In genomic region chr2:80639398-80639797, GRCm38 (mm10) we compare ENCODE assay signal across 8 mouse cellular contexts. TPM values are rescaled to one million over a fixed set of nuclear protein-coding genes. Genes with fewer than 3 reads are reported as not detected.
DNase-seq lines count a peak whose midpoint lies in the region; ATAC-seq and TF ChIP-seq lines count a peak whose summit lies in the region.

No protein-coding gene starts in this region.

- peak overlapping the region; percentile 84 for H3K4me2 ChIP-seq in heart, postnatal 0 days (ENCODE audit: low read depth, low read length)
- H3K4me2 ChIP-seq in forebrain, postnatal 0 days (ENCODE audit: low read depth) = peak overlapping the region; percentile 58

- H3K4me3 ChIP-seq in heart, postnatal 0 days (ENCODE audit: low read depth, low read length) = peak overlapping the region; percentile 65
- H3K4me3 ChIP-seq in MEL (ENCODE audit: control insufficient read depth in 1 of 2, insufficient read depth in 1 of 2, low read depth in 2 of 2, low read length in 2 of 2) (peak overlapping the region; percentile 87 to 91), macrophage (ENCODE audit: inconsistent target) (peak overlapping the region; percentile 74)
- peak overlapping the region; percentile 65 for H3K4me3 ChIP-seq in forebrain, postnatal 0 days (ENCODE audit: low read depth, low read length)

- peaks cover 17% of the 10 kb centered on the region for H3K36me3 ChIP-seq in heart, postnatal 0 days (replicated peaks; ENCODE audit: control insufficient read depth, insufficient read depth, low read length)
- H3K36me3 ChIP-seq in MEL (ENCODE audit: control insufficient read depth in 1 of 2, insufficient read depth in 2 of 2, low read length in 2 of 2) (peaks cover 20 to 22% of the 10 kb centered on the region in 2 experiments), macrophage (ENCODE audit: inconsistent target) (peaks cover 12% of the 10 kb centered on the region)
- peaks cover 10% of the 10 kb centered on the region for H3K36me3 ChIP-seq in forebrain, postnatal 0 days (ENCODE audit: insufficient read depth)

- no peaks in the 10 kb centered on the region for H3K9me3 ChIP-seq in heart, postnatal 0 days (replicated peaks; ENCODE audit: control insufficient read depth, low read length)
- H3K9me3 ChIP-seq in MEL (replicated peaks; ENCODE audit: insufficient read depth, low read length) = no peaks in the 10 kb centered on the region
- H3K9me3 ChIP-seq in forebrain, postnatal 0 days (ENCODE audit: low read length) = no peaks in the 10 kb centered on the region

- no peak for TF ChIP-seq RAD21 in MEL (IDR thresholded peaks at IDR 0.05; ENCODE audit: low read depth, low read length)

- TF ChIP-seq CTCF in heart, postnatal 0 days (IDR thresholded peaks at IDR 0.05; ENCODE audit: low read depth) = no peak
- no peak for TF ChIP-seq CTCF in MEL (IDR thresholded peaks at IDR 0.05 in 2 of 3, conservative IDR thresholded peaks at IDR 0.05 in 1 of 3; ENCODE audit: control insufficient read depth in 1 of 3, insufficient read depth in 1 of 3, low read depth in 2 of 3, low read length in 3 of 3, poor library complexity in 1 of 3, severe bottlenecking in 1 of 3)
- TF ChIP-seq CTCF in forebrain, postnatal 0 days (IDR thresholded peaks at IDR 0.05; ENCODE audit: low read depth) = no peak

- no peaks in the 10 kb centered on the region for H3K27me3 ChIP-seq in heart, postnatal 0 days (ENCODE audit: control insufficient read depth, insufficient read depth, low read length)
- H3K27me3 ChIP-seq in MEL (ENCODE audit: control insufficient read depth in 1 of 2, insufficient read depth in 2 of 2, low read length in 2 of 2) = no peaks in the 10 kb centered on the region
- H3K27me3 ChIP-seq in forebrain, postnatal 0 days (ENCODE audit: insufficient read depth, low read length) = no peaks in the 10 kb centered on the region

- H3K79me2 ChIP-seq in MEL (ENCODE audit: control insufficient read depth, insufficient read depth, low read length, poor library complexity) (peaks cover 32% of the 10 kb centered on the region), macrophage (ENCODE audit: inconsistent target) (peaks cover 31% of the 10 kb centered on the region)

- no peak for TF ChIP-seq EP300 in heart, postnatal 0 days (IDR thresholded peaks at IDR 0.05; ENCODE audit: low read depth)
- no peak for TF ChIP-seq EP300 in MEL (IDR thresholded peaks at IDR 0.05; ENCODE audit: low read depth in 1 of 2, low read length in 2 of 2)

- ATAC-seq in heart, postnatal 0 days (ENCODE audit: insufficient read depth, low read depth) = no peak
- no peak for ATAC-seq in forebrain, postnatal 0 days

- H3K4me1 ChIP-seq in heart, postnatal 0 days (ENCODE audit: control insufficient read depth, insufficient read depth) = peaks cover 4% of the 10 kb centered on the region; the same call in 1 of the 2 replicates
- peaks cover 5 to 10% of the 10 kb centered on the region in 2 experiments; a peak in 3 of 4 replicates for H3K4me1 ChIP-seq in MEL (ENCODE audit: control insufficient read depth in 1 of 2, insufficient read depth in 2 of 2, low read length in 2 of 2)
- H3K4me1 ChIP-seq in forebrain, postnatal 0 days (ENCODE audit: insufficient read depth) = 0 out of 2 replicates have a peak, but pooled peaks cover 9% of the 10 kb centered on the region

- WGBS in heart, postnatal 0 days = 13% methylated on average over 8 of the region's 8 CpGs
- 9% methylated on average over 8 of the region's 8 CpGs for WGBS in forebrain, postnatal 0 days
- WGBS in macrophage (ENCODE audit: missing documents) = 32% methylated on average over 8 of the region's 8 CpGs

- DNase-seq in heart, postnatal 0 days (ENCODE audit: low spot score) = no peak
- no peak for DNase-seq in heart, postnatal 4 days
- no peak for DNase-seq in MEL (ENCODE audit: low read depth, low spot score)
- DNase-seq in forebrain, postnatal 0 days = no peak
- no peak for DNase-seq in adrenal gland, adult 8-10 months
- no peak for DNase-seq in ovary, adult 18-20 months (ENCODE audit: low spot score)
- DNase-seq in frontal cortex, postnatal 36 days (ENCODE audit: low spot score in 2 of 2) = no peak

- H3K9ac ChIP-seq in heart, postnatal 0 days (replicated peaks; ENCODE audit: low read depth, low read length) = peak overlapping the region; percentile 55
- peak overlapping the region; percentile 92 for H3K9ac ChIP-seq in MEL (ENCODE audit: control insufficient read depth, low read depth, low read length, poor library complexity, severe bottlenecking)
- peak overlapping the region; percentile 60; the same call in 1 of the 2 replicates for H3K9ac ChIP-seq in forebrain, postnatal 0 days

- TF ChIP-seq POLR2A in MEL (IDR thresholded peaks at IDR 0.05; ENCODE audit: control insufficient read depth in 1 of 2, insufficient read depth in 1 of 2, low read depth in 1 of 2, low read length in 2 of 2, poor library complexity in 1 of 2) = no peak

- no peak overlapping the region for H3K27ac ChIP-seq in heart, postnatal 0 days (ENCODE audit: low read depth)
- H3K27ac ChIP-seq in MEL (ENCODE audit: control insufficient read depth, low read depth, low read length) (peak overlapping the region; percentile 75), macrophage (no peak overlapping the region)
- H3K27ac ChIP-seq in forebrain, postnatal 0 days (ENCODE audit: low read depth, low read length) = no peak overlapping the region

TF ChIP-seq in MEL, 35 proteins besides CTCF, POLR2A, EP300 and RAD21:
- TF ChIP-seq TBP (IDR thresholded peaks at IDR 0.05; ENCODE audit: low read depth, low read length) (peak; percentile 91), SMC3 (IDR thresholded peaks at IDR 0.05; ENCODE audit: low read depth, low read length) (no peak), POLR2AphosphoS2 (IDR thresholded peaks at IDR 0.05; ENCODE audit: low read length) (no peak)
TF ChIP-seq in MEL: peak in this region for 1.

RNA-seq across cellular contexts. Expression of gene Nup35, which starts 22.4 kb away (rescaled TPM):
- 7.1 and 15.0 TPM in 2 replicates for total RNA-seq in heart, postnatal 0 days (2014; rRNA removed; ENCODE audit: low replicate concordance)
- 9.1 and 10.7 TPM in 2 replicates for polyA plus RNA-seq in heart, postnatal 0 days (2015; fragmentation: Nextera tagmentation; extraction: Ambion mirVana)
- 10 to 100 TPM; 10.1 to 13.4 TPM for total RNA-seq in heart, postnatal 4 days (2021)
- total RNA-seq in MEL (2012; rRNA removed) = 49.6 and 51.5 TPM in 2 replicates
- polyA plus RNA-seq in MEL (2012; ENCODE audit: insufficient read depth in 1 of 2, insufficient read length in 2 of 2, low read depth in 1 of 2, low replicate concordance in 2 of 2, missing spikeins in 1 of 2) (10 to 100 TPM in 1 of 2 experiments, not detected in 1; 36.1 TPM), macrophage (2018) (8.5 to 19.1 TPM (median 17.6 TPM) in 3 replicates)
- 46.1 and 49.2 TPM in 2 replicates for total RNA-seq in forebrain, postnatal 0 days (2014; rRNA removed)
- 30.0 and 33.8 TPM in 2 replicates for polyA plus RNA-seq in forebrain, postnatal 0 days (2015; fragmentation: Nextera tagmentation; extraction: Ambion mirVana)
- total RNA-seq in macrophage (2018; cell fraction: chromatin; rRNA removed) = 10 to 100 TPM in 5 of 26 experiments, 1 to 10 TPM in 21; 1.5 to 15.2 (median 7.4) TPM
- total RNA-seq in macrophage (2018; cell fraction: cytosol; rRNA removed) = 10 to 100 TPM in 8 of 26 experiments, 1 to 10 TPM in 18; 4.7 to 11.6 (median 9.1) TPM
- total RNA-seq in macrophage (2018; cell fraction: nucleus; rRNA removed) = 10 to 100 TPM in 6 of 26 experiments, 1 to 10 TPM in 20; 2.4 to 17.2 (median 5.0) TPM
- 10 to 100 TPM; 18.8 to 32.7 (median 22.7) TPM for total RNA-seq in adrenal gland, adult 8-10 months (2022)

RNA-seq across cellular contexts. Expression of gene Dusp19, which starts 22.6 kb away (rescaled TPM):
- 5.1 and 11.0 TPM in 2 replicates for total RNA-seq in heart, postnatal 0 days (2014; rRNA removed; ENCODE audit: low replicate concordance)
- 9.1 and 10.3 TPM in 2 replicates for polyA plus RNA-seq in heart, postnatal 0 days (2015; fragmentation: Nextera tagmentation; extraction: Ambion mirVana)
- 1 to 10 TPM; 5.0 to 6.6 TPM for total RNA-seq in heart, postnatal 4 days (2021)
- total RNA-seq in MEL (2012; rRNA removed) = 14.8 and 14.9 TPM in 2 replicates
- polyA plus RNA-seq in MEL (2012; ENCODE audit: insufficient read depth in 1 of 2, insufficient read length in 2 of 2, low read depth in 1 of 2, low replicate concordance in 2 of 2, missing spikeins in 1 of 2) (10 to 100 TPM in 1 of 2 experiments, not detected in 1; 16.1 TPM), macrophage (2018) (5.4 to 13.4 TPM (median 5.9 TPM) in 3 replicates)
- 20.2 and 20.5 TPM in 2 replicates for total RNA-seq in forebrain, postnatal 0 days (2014; rRNA removed)
- 9.6 and 10.5 TPM in 2 replicates for polyA plus RNA-seq in forebrain, postnatal 0 days (2015; fragmentation: Nextera tagmentation; extraction: Ambion mirVana)
- total RNA-seq in macrophage (2018; cell fraction: chromatin; rRNA removed) = 10 to 100 TPM in 8 of 26 experiments, 1 to 10 TPM in 16, under 1 TPM in 2; 0.74 to 17.1 (median 5.6) TPM
- total RNA-seq in macrophage (2018; cell fraction: cytosol; rRNA removed) = 10 to 100 TPM in 3 of 26 experiments, 1 to 10 TPM in 23; 3.8 to 10.6 (median 7.9) TPM
- 10 to 100 TPM in 7 of 26 experiments, 1 to 10 TPM in 19; 1.4 to 19.3 (median 6.2) TPM for total RNA-seq in macrophage (2018; cell fraction: nucleus; rRNA removed)
- total RNA-seq in adrenal gland, adult 8-10 months (2022) = 10 to 100 TPM; 15.0 to 22.2 (median 16.1) TPM

RNA-seq across cellular contexts. Expression of gene Nckap1, which starts 58.2 kb away (rescaled TPM):
- 55.2 and 90.0 TPM in 2 replicates for total RNA-seq in heart, postnatal 0 days (2014; rRNA removed; ENCODE audit: low replicate concordance)
- 30.4 and 34.5 TPM in 2 replicates for polyA plus RNA-seq in heart, postnatal 0 days (2015; fragmentation: Nextera tagmentation; extraction: Ambion mirVana)
- total RNA-seq in heart, postnatal 4 days (2021) = 100 to 1,000 TPM in 1 of 2 experiments, 10 to 100 TPM in 1; 98.5 to 109 TPM
- total RNA-seq in MEL (2012; rRNA removed) = 5.9 and 6.3 TPM in 2 replicates
- polyA plus RNA-seq in MEL (2012; ENCODE audit: insufficient read depth in 1 of 2, insufficient read length in 2 of 2, low read depth in 1 of 2, low replicate concordance in 2 of 2, missing spikeins in 1 of 2) (1 to 10 TPM in 1 of 2 experiments, not detected in 1; 7.1 TPM), macrophage (2018) (0.88 to 4.5 TPM (median 3.2 TPM) in 3 replicates)
- total RNA-seq in forebrain, postnatal 0 days (2014; rRNA removed) = 154 and 178 TPM in 2 replicates
- 67.6 and 90.0 TPM in 2 replicates for polyA plus RNA-seq in forebrain, postnatal 0 days (2015; fragmentation: Nextera tagmentation; extraction: Ambion mirVana)
- 10 to 100 TPM in 2 of 26 experiments, 1 to 10 TPM in 24; 1.4 to 19.4 (median 6.1) TPM for total RNA-seq in macrophage (2018; cell fraction: chromatin; rRNA removed)
- 1 to 10 TPM; 1.9 to 4.8 (median 3.3) TPM for total RNA-seq in macrophage (2018; cell fraction: cytosol; rRNA removed)
- 1 to 10 TPM; 1.2 to 6.0 (median 3.8) TPM for total RNA-seq in macrophage (2018; cell fraction: nucleus; rRNA removed)
- 100 to 1,000 TPM; 140 to 206 (median 162) TPM for total RNA-seq in adrenal gland, adult 8-10 months (2022)
